Mouse (Mus musculus) MEL (cell line): ENCODE results near the gene Cdc42se2.

Experiments used
- CHD2 ChIP-seq: IDR thresholded peaks from 2 replicates; pipeline ENCODE4 v1.6.1; 2011; ENCODE audit warnings: low read length, improper control_type of control experiment
- CTCF ChIP-seq, 3 experiments: IDR thresholded peaks in 2 of 3; conservative IDR thresholded peaks in 1 of 3; 2 replicates each; pipeline ENCODE4 v1.5.1; 2011 to 2012; ENCODE audit warnings: low read length in 3 of 3, low read depth in 2 of 3, mild to moderate bottlenecking in 2 of 3, improper control_type of control experiment in 1 of 3, inconsistent platforms in 1 of 3, mixed read lengths in 1 of 3, moderate library complexity in 1 of 3; ENCODE audit not compliant: control insufficient read depth in 1 of 3, insufficient read depth in 1 of 3, poor library complexity in 1 of 3, severe bottlenecking in 1 of 3
- EP300 ChIP-seq, 2 experiments: IDR thresholded peaks; 2 replicates each; pipeline ENCODE4 v1.6.1; 2011; ENCODE audit warnings: improper control_type of control experiment in 2 of 2, low read length in 2 of 2, low read depth in 1 of 2, mild to moderate bottlenecking in 1 of 2
- ETS1 ChIP-seq: IDR thresholded peaks from 2 replicates; pipeline ENCODE4 v1.6.1; 2012; ENCODE audit warnings: low read depth, mild to moderate bottlenecking, inconsistent platforms, low read length, improper control_type of control experiment, moderate library complexity
- GATA1 ChIP-seq: IDR thresholded peaks from 2 replicates; pipeline ENCODE4 v1.6.1; 2011; ENCODE audit warnings: low read depth, low read length, improper control_type of control experiment
- HCFC1 ChIP-seq: IDR thresholded peaks from 2 replicates; pipeline ENCODE4 v1.6.1; 2012; ENCODE audit warnings: low read depth, mild to moderate bottlenecking, inconsistent platforms, low read length, improper control_type of control experiment, moderate library complexity
- MAFK ChIP-seq: IDR thresholded peaks from 2 replicates; pipeline ENCODE4 v1.6.1; 2011; ENCODE audit warnings: low read depth, mild to moderate bottlenecking, low read length, improper control_type of control experiment, borderline replicate concordance
- POLR2A ChIP-seq, 2 experiments: IDR thresholded peaks; 2 replicates each; pipeline ENCODE4 v1.6.1; 2011 to 2012; ENCODE audit warnings: low read length in 2 of 2, mild to moderate bottlenecking in 2 of 2, control low read depth in 1 of 2, improper control_type of control experiment in 1 of 2, low read depth in 1 of 2, moderate library complexity in 1 of 2; ENCODE audit not compliant: control insufficient read depth in 1 of 2, insufficient read depth in 1 of 2, poor library complexity in 1 of 2
- TCF12 ChIP-seq: IDR thresholded peaks from 2 replicates; pipeline ENCODE4 v1.6.1; 2014; ENCODE audit warnings: low read depth, mild to moderate bottlenecking, inconsistent platforms, low read length, improper control_type of control experiment, moderate library complexity
- USF1 ChIP-seq: IDR thresholded peaks from 2 replicates; pipeline ENCODE4 v1.6.1; 2014; ENCODE audit warnings: low read depth, mild to moderate bottlenecking, inconsistent platforms, low read length, improper control_type of control experiment, moderate library complexity
- ZC3H11A ChIP-seq: IDR thresholded peaks from 2 replicates; pipeline ENCODE4 v1.6.1; 2012; ENCODE audit warnings: low read depth, mild to moderate bottlenecking, inconsistent platforms, low read length, improper control_type of control experiment

- TF ChIP-seq ZC3H11A (no peak), USF1 (no peak), CTCF (IDR thresholded peaks at IDR 0.05 in 2 of 3, conservative IDR thresholded peaks at IDR 0.05 in 1 of 3; ENCODE audit: control insufficient read depth in 1 of 3, insufficient read depth in 1 of 3, low read depth in 2 of 3, low read length in 3 of 3, poor library complexity in 1 of 3, severe bottlenecking in 1 of 3) (no peak), ETS1 (no peak), EP300 (IDR thresholded peaks at IDR 0.05; ENCODE audit: low read depth in 1 of 2, low read length in 2 of 2) (no peak), POLR2A (IDR thresholded peaks at IDR 0.05; ENCODE audit: control insufficient read depth in 1 of 2, insufficient read depth in 1 of 2, low read depth in 1 of 2, low read length in 2 of 2, poor library complexity in 1 of 2) (no peak), GATA1 (no peak), TCF12 (no peak), CHD2 (no peak), MAFK (no peak), HCFC1 (no peak)
These were observed 43.2 kb downstream of the Cdc42se2 start for GRCm38 (mm10) chr11:54744231-54744630.
